Mouse (Mus musculus) kidney, adult 2 months (tissue): ENCODE results near the gene Brd4. TPM values are rescaled to one million over a fixed set of nuclear protein-coding genes. Genes with fewer than 3 reads are reported as not detected.

ENCODE experiments used
- DNase-seq: peaks from one replicate; pipeline ENCODE4 v3.0.0; 2021
- H3K27ac ChIP-seq: fragments of 200-500 bp; 2 replicates; pipeline ENCODE4 v1.5.1; 2012; ENCODE audit warnings: low read depth, low read length, control low read depth, inconsistent platforms; ENCODE audit not compliant: insufficient read depth
- H3K27me3 ChIP-seq: fragments of 200-500 bp; replicated peaks from 2 replicates; pipeline ENCODE4 v1.6.1; 2012; ENCODE audit warnings: mild to moderate bottlenecking, moderate library complexity, low read length, inconsistent platforms; ENCODE audit not compliant: control insufficient read depth, insufficient read depth
- H3K36me3 ChIP-seq: fragments of 200-500 bp; 2 replicates; pipeline ENCODE4 v1.6.1; 2012; ENCODE audit warnings: mild to moderate bottlenecking, moderate library complexity, low read length, inconsistent platforms; ENCODE audit not compliant: control insufficient read depth, insufficient read depth
- H3K4me1 ChIP-seq: fragments of 200-500 bp; 2 replicates; pipeline ENCODE4 v1.6.1; 2011; ENCODE audit warnings: low read length; ENCODE audit not compliant: control insufficient read depth, insufficient read depth
- H3K4me3 ChIP-seq: fragments of 200-500 bp; 2 replicates; pipeline ENCODE4 v1.5.1; 2011; ENCODE audit warnings: mild to moderate bottlenecking, low read depth, low read length, control low read depth; ENCODE audit not compliant: insufficient read depth
- CTCF ChIP-seq: fragments of 200-500 bp; conservative IDR thresholded peaks from 2 replicates; pipeline ENCODE4 v1.5.1; 2011; ENCODE audit warnings: low read depth, mild to moderate bottlenecking, control low read depth, low read length, moderate library complexity, mixed read lengths; ENCODE audit not compliant: insufficient read depth, insufficient read length
- POLR2A ChIP-seq: fragments of 200-500 bp; IDR thresholded peaks from one replicate; pipeline ENCODE4 v1.6.1; 2011; ENCODE audit warnings: low read depth, low read length, control low read depth
- WGBS: fragments of 180-500 bp; shearing (Covaris S2); methylation state at CpG from one replicate; pipeline ENCODE4 v1.1.7; 2018; 5-methylcytosine and 5-hydroxymethylcytosine counted together
- polyA plus RNA-seq: library from polyadenylated mRNA; depleted of rRNA; stranded (reverse); fragments of >200 nt; gene quantifications from 2 replicates; pipeline ENCODE4 v1.2.3, GENCODE M21; 2012

The Brd4 gene
- polyA plus RNA-seq, 1 experiment: 33.7 TPM

DNA sequence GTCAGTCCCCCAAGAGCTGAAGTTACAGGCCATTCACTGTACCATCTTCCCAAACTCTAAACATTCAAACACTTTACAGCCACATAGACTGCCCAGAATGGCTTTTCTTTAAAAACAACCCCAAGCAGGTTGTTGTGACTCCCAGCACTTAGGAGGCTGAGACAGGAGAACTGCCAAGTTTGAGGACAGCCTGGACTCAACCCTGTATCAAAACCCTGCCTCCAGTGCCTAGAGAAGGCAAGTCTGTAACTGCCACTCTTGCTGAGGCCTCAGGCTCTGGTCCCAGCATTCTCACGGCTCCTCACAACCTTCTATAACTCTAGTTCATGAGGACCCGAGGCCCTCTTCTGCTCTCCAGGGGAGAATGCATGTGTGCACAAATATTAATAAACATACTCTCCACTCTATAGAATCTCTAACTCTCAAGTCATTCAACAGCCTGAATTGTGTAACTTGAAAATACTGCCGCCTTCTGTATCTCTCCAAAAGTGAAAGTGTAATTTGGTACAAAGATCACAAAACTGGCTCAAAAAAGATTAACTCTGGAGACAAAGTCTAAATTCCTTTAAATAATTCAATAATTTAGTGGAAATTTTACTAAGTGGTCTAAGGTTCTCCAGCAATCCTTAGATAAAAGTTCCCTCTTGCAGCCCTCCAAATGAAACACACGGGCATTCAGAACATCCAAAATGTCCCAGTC, 2.8 kb downstream of the Brd4 start:
- Histone ChIP-seq H3K4me3 (no peak overlapping the region; the same call in 1 of the 2 replicates), H3K27me3 (no peaks in the 10 kb centered on the region), H3K27ac (peak overlapping the region; percentile 42; the same call in 1 of the 2 replicates), H3K36me3 (no peaks in the 10 kb centered on the region), H3K4me1 (peaks cover 10% of the 10 kb centered on the region)
- TF ChIP-seq POLR2A (no peak), CTCF (no peak)
- peak; percentile 56 for DNase-seq
- 34% methylated on average over 4 of the region's 4 CpGs for WGBS

DNA sequence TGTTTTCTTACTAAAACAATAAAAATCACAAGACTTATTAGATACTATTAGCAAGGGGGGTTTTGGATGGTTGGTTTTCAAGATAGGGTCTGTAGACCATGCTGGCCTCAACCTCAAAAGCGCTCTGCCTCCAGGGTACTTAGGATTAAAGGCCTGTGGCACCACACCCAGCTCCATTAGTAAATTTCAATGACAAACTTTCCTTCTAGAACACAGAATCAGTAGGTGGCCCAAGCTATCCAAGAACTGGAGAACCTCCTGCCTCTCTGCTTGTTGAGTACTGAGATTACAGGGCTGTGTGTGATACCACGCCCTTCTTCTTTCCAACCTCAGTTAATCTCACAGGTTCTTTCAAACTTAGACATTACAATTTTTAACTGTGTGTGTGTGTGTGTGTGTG, 3.4 kb downstream of the Brd4 start:
- no peak for DNase-seq
- no peaks in the 10 kb centered on the region for H3K27me3 ChIP-seq
- no peak overlapping the region for H3K4me3 ChIP-seq
- WGBS: 63% methylated on average over 2 of the region's 2 CpGs
- H3K36me3 ChIP-seq: no peaks in the 10 kb centered on the region
- peak overlapping the region; percentile 42; the same call in 1 of the 2 replicates for H3K27ac ChIP-seq
- no peak for TF ChIP-seq CTCF
- no peak for TF ChIP-seq POLR2A
- H3K4me1 ChIP-seq: peaks cover 10% of the 10 kb centered on the region

DNA sequence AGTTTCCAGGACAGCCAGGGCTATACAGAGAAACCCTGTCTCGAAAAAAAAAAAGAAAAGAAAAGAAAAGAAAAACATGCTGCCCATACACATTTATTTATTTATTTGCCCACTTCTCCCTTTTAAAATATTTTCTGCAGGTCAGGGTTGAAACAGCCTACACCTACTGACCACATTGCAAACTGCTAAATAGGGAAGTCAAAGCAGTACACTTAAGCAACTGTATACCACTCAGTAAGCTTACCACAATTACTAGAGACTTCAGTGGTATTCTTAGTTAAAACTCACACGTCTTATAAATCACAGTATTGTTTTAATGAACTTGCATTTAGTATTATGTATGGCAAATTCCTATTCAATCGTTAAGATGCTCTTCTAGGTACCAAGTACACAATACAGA, 3.9 kb downstream of the Brd4 start:
- Histone ChIP-seq H3K4me3 (no peak overlapping the region), H3K36me3 (no peaks in the 10 kb centered on the region), H3K4me1 (peaks cover 15% of the 10 kb centered on the region), H3K27ac (no peak overlapping the region), H3K27me3 (no peaks in the 10 kb centered on the region)
- 47% methylated on average over 3 of the region's 3 CpGs for WGBS
- TF ChIP-seq POLR2A (no peak), CTCF (no peak)
- DNase-seq: no peak

DNA sequence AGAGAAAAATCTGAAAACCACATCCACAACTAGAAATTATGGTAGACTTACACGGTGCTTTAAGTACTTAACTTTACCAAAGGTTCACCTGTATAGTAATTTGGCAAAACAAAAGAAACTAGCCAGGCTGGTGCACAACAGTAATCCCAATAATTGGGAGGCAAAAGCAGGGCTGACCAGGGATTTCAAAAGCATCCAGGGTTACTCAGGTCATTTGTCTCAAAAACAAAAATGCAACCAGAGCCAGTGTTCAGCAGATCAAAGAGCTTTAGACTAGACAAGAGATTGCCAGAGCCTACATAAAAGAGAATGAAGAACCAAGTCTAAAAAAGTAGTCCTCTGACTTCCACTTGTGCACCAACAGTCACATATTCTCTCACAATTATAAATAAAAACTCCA, 7.3 kb downstream of the Brd4 start:
- no peaks in the 10 kb centered on the region for H3K36me3 ChIP-seq
- no peak overlapping the region for H3K27ac ChIP-seq
- peaks cover 20% of the 10 kb centered on the region for H3K4me1 ChIP-seq
- H3K27me3 ChIP-seq: no peaks in the 10 kb centered on the region
- no peak overlapping the region for H3K4me3 ChIP-seq
- DNase-seq: no peak
- TF ChIP-seq POLR2A (no peak), CTCF (no peak)
- 61% methylated on average over 1 of the region's 1 CpGs for WGBS

DNA sequence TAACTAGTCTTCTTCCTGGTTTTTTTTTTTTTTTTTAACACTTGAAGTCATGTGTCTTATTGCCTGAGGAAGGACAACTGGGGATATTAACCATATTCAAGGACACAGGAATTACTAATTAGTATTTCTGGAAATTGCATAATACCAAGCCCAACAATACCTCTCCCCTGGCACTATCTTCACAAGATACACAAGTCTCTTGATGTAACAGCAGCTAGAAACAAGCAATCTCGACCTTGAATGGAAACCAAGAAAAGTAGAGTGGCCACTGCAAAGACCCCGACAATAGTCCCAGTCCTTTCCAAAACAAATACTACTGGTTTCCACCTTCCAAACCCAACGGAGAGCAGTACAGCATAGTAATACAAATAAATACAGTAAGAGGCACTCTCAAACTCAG, 9.0 kb downstream of the Brd4 start:
- WGBS: 72% methylated on average over 3 of the region's 3 CpGs
- TF ChIP-seq POLR2A: no peak
- TF ChIP-seq CTCF: no peak
- H3K4me3 ChIP-seq: no peak overlapping the region
- H3K27ac ChIP-seq: no peak overlapping the region
- no peak for DNase-seq
- H3K4me1 ChIP-seq: peaks cover 18% of the 10 kb centered on the region
- no peaks in the 10 kb centered on the region for H3K36me3 ChIP-seq
- H3K27me3 ChIP-seq: no peaks in the 10 kb centered on the region

DNA sequence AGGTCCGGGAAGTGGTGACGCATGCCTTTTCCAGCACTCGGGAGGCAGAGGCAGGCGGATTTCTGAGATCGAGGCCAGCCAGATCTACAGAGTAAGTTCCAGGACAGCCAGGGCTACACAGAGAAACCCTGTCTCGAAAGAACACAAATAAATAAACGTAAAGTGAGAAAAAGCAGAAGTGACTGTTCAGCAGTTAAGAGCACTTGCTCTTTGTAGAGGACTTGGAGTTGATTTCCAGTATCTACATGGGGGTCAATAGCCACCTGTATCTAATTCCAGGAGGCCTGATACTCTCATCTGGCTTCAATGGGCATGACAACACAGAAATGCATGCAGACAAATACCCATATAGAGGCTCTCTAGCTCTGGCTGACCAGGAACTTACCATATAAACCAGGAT, 15.4 kb downstream of the Brd4 start:
- no peak for DNase-seq
- Histone ChIP-seq H3K27ac (no peak overlapping the region), H3K36me3 (no peaks in the 10 kb centered on the region), H3K27me3 (no peaks in the 10 kb centered on the region), H3K4me1 (peaks cover 24% of the 10 kb centered on the region), H3K4me3 (no peak overlapping the region)
- WGBS: 81% methylated on average over 7 of the region's 7 CpGs
- TF ChIP-seq POLR2A (no peak), CTCF (no peak)

DNA sequence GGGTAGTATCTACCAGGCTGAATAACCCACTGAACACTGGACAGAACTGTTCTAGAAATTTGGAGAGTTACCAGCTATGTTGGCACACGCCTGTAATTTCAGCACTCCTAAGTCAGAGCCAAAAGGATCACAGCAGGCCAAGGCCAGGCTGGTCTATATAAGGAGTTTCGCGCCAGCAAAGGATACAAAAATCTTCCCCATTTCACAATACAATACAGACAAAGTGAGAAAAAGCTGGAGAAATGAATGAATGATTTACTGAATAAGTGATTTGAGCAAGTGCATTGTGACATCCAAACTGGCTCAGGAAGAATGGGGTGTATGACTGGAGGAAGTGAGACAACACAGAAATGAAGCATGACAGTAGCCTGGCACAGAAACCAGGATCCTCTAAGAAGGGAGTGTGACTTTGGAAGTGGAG, 16.0 kb downstream of the Brd4 start:
- no peak overlapping the region for H3K4me3 ChIP-seq
- no peaks in the 10 kb centered on the region for H3K27me3 ChIP-seq
- H3K4me1 ChIP-seq: peaks cover 26% of the 10 kb centered on the region
- peak; percentile 28 for DNase-seq
- no peak overlapping the region for H3K27ac ChIP-seq
- TF ChIP-seq POLR2A (no peak), CTCF (no peak)
- 57% methylated on average over 3 of the region's 3 CpGs for WGBS
- no peaks in the 10 kb centered on the region for H3K36me3 ChIP-seq

DNA sequence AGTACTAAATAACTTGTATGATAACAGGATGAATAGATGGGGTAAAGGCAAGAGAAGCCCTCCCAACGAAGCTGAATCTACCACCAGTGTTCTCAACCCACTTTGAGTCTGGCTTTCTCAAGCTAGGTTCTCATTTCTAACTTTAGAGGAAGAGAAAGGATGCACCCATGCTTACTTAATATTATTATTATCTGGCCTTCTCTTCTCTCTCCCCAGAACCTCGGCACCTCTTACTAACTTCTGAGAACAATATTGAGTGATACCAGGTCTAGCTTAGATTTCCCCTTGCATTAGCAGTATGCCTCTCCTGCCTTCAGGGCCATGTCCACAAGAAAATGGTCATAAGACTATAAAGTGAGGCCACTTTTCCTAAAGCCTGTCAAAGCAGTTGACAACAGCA, 16.4 kb downstream of the Brd4 start:
- Histone ChIP-seq H3K36me3 (no peaks in the 10 kb centered on the region), H3K4me3 (no peak overlapping the region), H3K27ac (no peak overlapping the region), H3K4me1 (peaks cover 27% of the 10 kb centered on the region), H3K27me3 (no peaks in the 10 kb centered on the region)
- WGBS: 73% methylated on average over 2 of the region's 2 CpGs
- no peak for DNase-seq
- TF ChIP-seq POLR2A (no peak), CTCF (no peak)
